Mouse (Mus musculus) naive thymus-derived CD4-positive, alpha-beta T cell, adult 5 months (primary cell): ENCODE data around the gene Vps39. TPM values are rescaled to one million over a fixed set of nuclear protein-coding genes. Genes with fewer than 3 reads are reported as not detected.

Experiments
- polyA plus RNA-seq: library from polyadenylated mRNA; unstranded; fragments of 100-300 nt; shearing (Covaris generic); gene quantifications from one replicate; pipeline ENCODE4 v1.2.1, GENCODE M21; 2017

Vps39 gene
- 40.7 TPM for polyA plus RNA-seq

DNA sequence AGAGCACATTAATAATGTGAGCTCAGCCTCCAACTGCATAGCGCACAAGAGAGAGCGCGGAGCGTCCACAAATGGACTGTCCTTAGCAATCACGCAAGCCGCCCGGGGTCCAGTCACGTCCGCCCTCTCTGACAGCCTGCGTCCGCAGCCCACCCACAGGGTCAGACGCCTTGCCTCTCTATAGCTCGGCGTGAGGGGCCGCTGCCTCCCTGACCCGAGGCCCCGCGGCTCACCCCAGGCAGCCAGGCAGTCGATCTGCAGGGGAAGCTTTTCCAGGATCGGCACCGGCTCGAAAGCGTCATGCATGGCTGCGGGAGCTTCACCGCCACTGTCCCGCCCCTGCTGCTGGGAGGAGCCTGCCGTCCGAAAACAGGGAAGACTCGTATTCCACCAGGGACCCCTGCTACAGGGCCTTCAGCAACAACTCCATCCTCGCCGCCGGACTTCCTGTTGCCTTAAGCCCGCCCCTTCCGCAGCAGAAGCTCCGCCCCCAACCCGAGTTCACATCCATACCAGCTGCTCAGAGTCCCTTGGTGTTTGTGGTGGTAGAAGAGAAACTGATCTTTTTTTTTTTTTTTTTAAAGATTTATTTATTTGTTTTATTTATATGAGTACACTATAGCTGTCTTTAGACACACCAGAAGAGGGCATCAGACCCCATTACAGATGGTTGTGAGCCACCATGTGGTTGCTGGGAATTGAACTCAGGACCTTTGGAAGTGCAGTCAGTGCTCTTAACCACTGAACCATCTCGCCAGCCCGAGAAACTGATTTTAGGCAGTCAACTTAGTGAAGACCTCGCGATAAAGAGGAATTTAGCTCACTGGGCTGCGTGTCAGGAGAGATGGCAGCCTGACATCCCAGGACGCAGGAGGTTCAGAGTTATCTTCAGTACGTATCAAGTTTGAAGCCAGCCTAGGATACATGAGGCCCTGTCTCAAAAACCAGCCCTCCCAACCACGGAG is at the start of gene Vps39:
Vps39 (minus strand) TSS at position 456 of the 965 bp plus-strand sequence.

DNA sequence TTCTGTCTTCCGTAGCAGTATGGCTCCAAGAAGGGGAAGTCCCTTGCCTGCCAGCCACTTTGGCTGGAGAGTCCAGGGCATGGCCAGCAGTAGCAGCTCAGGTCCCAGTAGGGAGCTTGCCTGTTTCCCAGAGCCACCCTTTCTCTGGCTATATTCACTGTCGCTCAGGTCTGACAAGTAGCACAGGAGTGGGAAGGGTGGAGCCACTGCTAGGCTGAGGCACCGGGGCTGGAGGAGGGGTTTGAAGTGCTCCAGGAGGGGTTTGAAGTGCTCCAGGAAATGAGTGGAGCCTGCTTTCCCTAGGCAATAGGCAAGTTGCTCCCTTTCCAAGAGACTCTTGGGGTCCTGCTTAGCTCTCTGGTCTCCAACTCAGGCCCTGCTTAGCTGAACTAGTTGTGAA is 39.0 kb downstream of the Vps39 start, which contains the start of gene Pla2g4f:
Pla2g4f (minus strand) TSS at position 190 of the 400 bp plus-strand sequence.

GRCm38 (mm10) chr2:120288995-120289394 is 63.9 kb downstream of the Vps39 start, which contains the start of gene Pla2g4d:
Gene Pla2g4d, minus strand, starts transcription at chr2:120289197.

Other genes starting within 250 kb of the Vps39 start
- 15.6 TPM for gene Ehd4, start 198.5 kb downstream of the Vps39 start, polyA plus RNA-seq
- not detected for gene Pla2g4e, start 107.8 kb downstream of the Vps39 start, polyA plus RNA-seq
- not detected for gene Pla2g4d, start 63.9 kb downstream of the Vps39 start, polyA plus RNA-seq
- gene Pla2g4f, start 39.0 kb downstream of the Vps39 start, polyA plus RNA-seq = 0.19 TPM
- 19.6 TPM for gene Ganc, start 50.8 kb upstream of the Vps39 start, polyA plus RNA-seq
- gene Tmem87a, start 51.0 kb upstream of the Vps39 start, polyA plus RNA-seq = 25.7 TPM
- gene Capn3, start 102.9 kb upstream of the Vps39 start, polyA plus RNA-seq = 1.9 TPM
- gene Zfp106, start 210.7 kb upstream of the Vps39 start, polyA plus RNA-seq = 63.2 TPM
- gene Snap23, start 214.5 kb upstream of the Vps39 start, polyA plus RNA-seq = 36.9 TPM